Mouse (Mus musculus): Measurements from ENCODE around the gene Tmem235. TPM values are rescaled to one million over a fixed set of nuclear protein-coding genes. Genes with fewer than 3 reads are reported as not detected.

Gene Tmem235
- polyA plus RNA-seq, 2 experiments = not detected

GRCm38 (mm10) chr11:117839021-117839420, 21.5 kb upstream of the Tmem235 start:
- Histone ChIP-seq H3K4me2 (replicated peaks; ENCODE audit: low read depth, low read length, severe bottlenecking) (no peak overlapping the region), H3K4me3 (replicated peaks; ENCODE audit: low read length) (no peak overlapping the region), H3K36me3 (ENCODE audit: control insufficient read depth, insufficient read depth, low read length) (no peaks in the 10 kb centered on the region), H3K9me3 (ENCODE audit: control insufficient read depth, low read length) (no peaks in the 10 kb centered on the region), H3K27ac (replicated peaks; ENCODE audit: low read depth, low read length) (no peak overlapping the region), H3K27me3 (ENCODE audit: control insufficient read depth, insufficient read depth, low read length) (no peaks in the 10 kb centered on the region), H3K9ac (ENCODE audit: low read depth, low read length, severe bottlenecking) (no peak overlapping the region), H3K4me1 (ENCODE audit: control insufficient read depth, insufficient read depth, low read length) (no peaks in the 10 kb centered on the region)
- DNase-seq (ENCODE audit: low spot score) (no peak), ATAC-seq (ENCODE audit: low FRiP score, low read depth) (no peak)
- TF ChIP-seq POLR2A (IDR thresholded peaks at IDR 0.05; ENCODE audit: borderline replicate concordance, extremely low read depth, insufficient read depth, insufficient read length) = no peak
- 88% methylated on average over 1 of the region's 1 CpGs for WGBS

- H3K9me3 ChIP-seq (ENCODE audit: control insufficient read depth, low read length) = no peaks in the 10 kb centered on the region
- H3K27me3 ChIP-seq (ENCODE audit: control insufficient read depth, insufficient read depth, low read length) = no peaks in the 10 kb centered on the region
- TF ChIP-seq POLR2A (IDR thresholded peaks at IDR 0.05; ENCODE audit: borderline replicate concordance, extremely low read depth, insufficient read depth, insufficient read length) = no peak
- no peak for ATAC-seq (ENCODE audit: low FRiP score, low read depth)
- no peak overlapping the region for H3K27ac ChIP-seq (replicated peaks; ENCODE audit: low read depth, low read length)
- H3K9ac ChIP-seq (ENCODE audit: low read depth, low read length, severe bottlenecking) = no peak overlapping the region
- no peak overlapping the region for H3K4me2 ChIP-seq (replicated peaks; ENCODE audit: low read depth, low read length, severe bottlenecking)
- H3K4me3 ChIP-seq (replicated peaks; ENCODE audit: low read length) = no peak overlapping the region
- H3K4me1 ChIP-seq (ENCODE audit: control insufficient read depth, insufficient read depth, low read length) = no peaks in the 10 kb centered on the region
- DNase-seq (ENCODE audit: low spot score) = no peak
- no peaks in the 10 kb centered on the region for H3K36me3 ChIP-seq (ENCODE audit: control insufficient read depth, insufficient read depth, low read length)
- 48% methylated on average over 1 of the region's 1 CpGs for WGBS
Observed at GRCm38 (mm10) chr11:117840910-117841309, 19.6 kb upstream of the Tmem235 start.

GRCm38 (mm10) chr11:117843434-117843833, 17.1 kb upstream of the Tmem235 start:
- H3K27ac ChIP-seq (replicated peaks; ENCODE audit: low read depth, low read length) = no peak overlapping the region
- DNase-seq (ENCODE audit: low spot score) = no peak
- no peak for ATAC-seq (ENCODE audit: low FRiP score, low read depth)
- no peaks in the 10 kb centered on the region for H3K9me3 ChIP-seq (ENCODE audit: control insufficient read depth, low read length)
- no peak overlapping the region for H3K9ac ChIP-seq (ENCODE audit: low read depth, low read length, severe bottlenecking)
- 80% methylated on average over 2 of the region's 2 CpGs for WGBS
- H3K36me3 ChIP-seq (ENCODE audit: control insufficient read depth, insufficient read depth, low read length) = no peaks in the 10 kb centered on the region
- H3K4me2 ChIP-seq (replicated peaks; ENCODE audit: low read depth, low read length, severe bottlenecking) = no peak overlapping the region
- peaks cover 8% of the 10 kb centered on the region; the same call in 1 of the 2 replicates for H3K4me1 ChIP-seq (ENCODE audit: control insufficient read depth, insufficient read depth, low read length)
- no peak overlapping the region for H3K4me3 ChIP-seq (replicated peaks; ENCODE audit: low read length)
- no peaks in the 10 kb centered on the region for H3K27me3 ChIP-seq (ENCODE audit: control insufficient read depth, insufficient read depth, low read length)
- no peak for TF ChIP-seq POLR2A (IDR thresholded peaks at IDR 0.05; ENCODE audit: borderline replicate concordance, extremely low read depth, insufficient read depth, insufficient read length)

GRCm38 (mm10) chr11:117844997-117845396, 15.6 kb upstream of the Tmem235 start:
- no peak for ATAC-seq (ENCODE audit: low FRiP score, low read depth)
- H3K9ac ChIP-seq (ENCODE audit: low read depth, low read length, severe bottlenecking) = no peak overlapping the region
- WGBS = 62% methylated on average over 2 of the region's 2 CpGs
- no peak overlapping the region for H3K4me2 ChIP-seq (replicated peaks; ENCODE audit: low read depth, low read length, severe bottlenecking)
- H3K4me1 ChIP-seq (ENCODE audit: control insufficient read depth, insufficient read depth, low read length) = peaks cover 14% of the 10 kb centered on the region; the same call in 1 of the 2 replicates
- no peak for TF ChIP-seq POLR2A (IDR thresholded peaks at IDR 0.05; ENCODE audit: borderline replicate concordance, extremely low read depth, insufficient read depth, insufficient read length)
- H3K4me3 ChIP-seq (replicated peaks; ENCODE audit: low read length) = no peak overlapping the region
- no peak overlapping the region for H3K27ac ChIP-seq (replicated peaks; ENCODE audit: low read depth, low read length)
- no peak for DNase-seq (ENCODE audit: low spot score)
- H3K36me3 ChIP-seq (ENCODE audit: control insufficient read depth, insufficient read depth, low read length) = no peaks in the 10 kb centered on the region
- no peaks in the 10 kb centered on the region for H3K9me3 ChIP-seq (ENCODE audit: control insufficient read depth, low read length)
- H3K27me3 ChIP-seq (ENCODE audit: control insufficient read depth, insufficient read depth, low read length) = no peaks in the 10 kb centered on the region

DNA sequence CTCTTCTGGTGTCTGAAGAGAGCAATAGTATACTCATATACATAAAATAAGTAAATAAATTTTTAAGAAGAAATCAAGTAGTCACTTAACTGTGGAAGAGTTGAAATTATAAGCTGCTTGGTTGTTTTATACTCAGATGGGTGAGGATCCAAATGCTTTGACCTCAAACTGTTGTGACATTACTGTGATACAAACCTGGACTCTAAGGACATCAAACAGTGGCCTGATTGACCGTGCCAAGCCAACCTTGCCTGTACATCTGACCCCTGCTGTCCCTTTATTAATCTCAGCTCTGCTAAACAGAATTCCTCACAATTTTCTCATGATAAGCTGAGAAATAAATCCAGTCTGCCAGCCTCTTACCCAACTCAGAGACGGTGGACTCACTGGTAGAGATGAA, 14.9 kb upstream of the Tmem235 start:
- Histone ChIP-seq H3K9ac (ENCODE audit: low read depth, low read length, severe bottlenecking) (no peak overlapping the region), H3K9me3 (ENCODE audit: control insufficient read depth, low read length) (no peaks in the 10 kb centered on the region), H3K36me3 (ENCODE audit: control insufficient read depth, insufficient read depth, low read length) (no peaks in the 10 kb centered on the region; the same call in 1 of the 2 replicates), H3K27ac (replicated peaks; ENCODE audit: low read depth, low read length) (no peak overlapping the region), H3K4me1 (ENCODE audit: control insufficient read depth, insufficient read depth, low read length) (peaks cover 20% of the 10 kb centered on the region), H3K27me3 (ENCODE audit: control insufficient read depth, insufficient read depth, low read length) (no peaks in the 10 kb centered on the region), H3K4me3 (replicated peaks; ENCODE audit: low read length) (no peak overlapping the region), H3K4me2 (replicated peaks; ENCODE audit: low read depth, low read length, severe bottlenecking) (no peak overlapping the region)
- no peak for TF ChIP-seq POLR2A (IDR thresholded peaks at IDR 0.05; ENCODE audit: borderline replicate concordance, extremely low read depth, insufficient read depth, insufficient read length)
- DNase-seq (ENCODE audit: low spot score) = no peak
- 82% methylated on average over 2 of the region's 2 CpGs for WGBS
- ATAC-seq (ENCODE audit: low FRiP score, low read depth) = no peak

- no peak overlapping the region for H3K4me2 ChIP-seq (replicated peaks; ENCODE audit: low read depth, low read length, severe bottlenecking)
- H3K27ac ChIP-seq (replicated peaks; ENCODE audit: low read depth, low read length) = no peak overlapping the region
- H3K4me1 ChIP-seq (ENCODE audit: control insufficient read depth, insufficient read depth, low read length) = peaks cover 20% of the 10 kb centered on the region
- no peak overlapping the region for H3K4me3 ChIP-seq (replicated peaks; ENCODE audit: low read length)
- no peaks in the 10 kb centered on the region for H3K27me3 ChIP-seq (ENCODE audit: control insufficient read depth, insufficient read depth, low read length)
- DNase-seq (ENCODE audit: low spot score) = no peak
- ATAC-seq (ENCODE audit: low FRiP score, low read depth) = no peak
- WGBS = 60% methylated on average over 5 of the region's 5 CpGs
- H3K9me3 ChIP-seq (ENCODE audit: control insufficient read depth, low read length) = no peaks in the 10 kb centered on the region
- no peak overlapping the region for H3K9ac ChIP-seq (ENCODE audit: low read depth, low read length, severe bottlenecking)
- no peaks in the 10 kb centered on the region; the same call in 1 of the 2 replicates for H3K36me3 ChIP-seq (ENCODE audit: control insufficient read depth, insufficient read depth, low read length)
- TF ChIP-seq POLR2A (IDR thresholded peaks at IDR 0.05; ENCODE audit: borderline replicate concordance, extremely low read depth, insufficient read depth, insufficient read length) = no peak
Observed at GRCm38 (mm10) chr11:117846640-117847039, 13.9 kb upstream of the Tmem235 start.
